Mouse (Mus musculus) stomach, embryonic 14.5 days (tissue): Measurements from ENCODE around the gene Cyb561a3. TPM values are rescaled to one million over a fixed set of nuclear protein-coding genes. Genes with fewer than 3 reads are reported as not detected.

ENCODE experiments used
- ATAC-seq: fragments of 200-750 bp; cut with Nextera tagmentation; 2 replicates; pipeline ENCODE4 v1.8.0; 2017; ENCODE audit warnings: low read depth, moderate TSS enrichment; ENCODE audit not compliant: insufficient number of reproducible peaks, insufficient read depth, low FRiP score
- H3K27ac ChIP-seq: fragments of 300-500 bp; sonication (generic); 2 replicates; pipeline ENCODE4 v1.5.1; 2014; ENCODE audit warnings: mild to moderate bottlenecking, low read length, moderate library complexity, mixed read lengths
- H3K27me3 ChIP-seq: fragments of 300-500 bp; sonication (generic); 2 replicates; pipeline ENCODE4 v1.6.1; 2014; ENCODE audit warnings: low read length, control low read depth, mixed read lengths; ENCODE audit not compliant: control insufficient read depth, insufficient read depth
- H3K36me3 ChIP-seq: fragments of 300-500 bp; sonication (generic); 2 replicates; pipeline ENCODE4 v1.6.1; 2014; ENCODE audit warnings: mild to moderate bottlenecking, control low read depth, low read length, moderate library complexity, mixed read lengths; ENCODE audit not compliant: control insufficient read depth, insufficient read depth
- H3K4me1 ChIP-seq: fragments of 300-500 bp; sonication (generic); 2 replicates; pipeline ENCODE4 v1.6.1; 2014; ENCODE audit warnings: low read length, control low read depth, mixed read lengths; ENCODE audit not compliant: control insufficient read depth, insufficient read depth
- H3K4me2 ChIP-seq: fragments of 300-500 bp; sonication (generic); replicated peaks from 2 replicates; pipeline ENCODE4 v1.6.1; 2014; ENCODE audit warnings: low read depth, low read length, control low read depth
- H3K4me3 ChIP-seq: fragments of 300-500 bp; sonication (generic); 2 replicates; pipeline ENCODE4 v1.5.1; 2014; ENCODE audit warnings: low read depth, low read length, control low read depth
- H3K9ac ChIP-seq: fragments of 300-500 bp; sonication (generic); replicated peaks from 2 replicates; pipeline ENCODE4 v1.6.1; 2014; ENCODE audit warnings: low read depth, mild to moderate bottlenecking, control low read depth, low read length, moderate library complexity, mixed read lengths
- H3K9me3 ChIP-seq: fragments of 300-500 bp; sonication (generic); 2 replicates; pipeline ENCODE4 v1.6.1; 2016; ENCODE audit warnings: low read depth, low read length, control low read depth; ENCODE audit not compliant: control insufficient read depth
- WGBS: fragments of 180-500 bp; shearing (Covaris S2); extraction: QIAGEN DNeasy Blood & Tissue Kit; methylation state at CpG from one replicate; pipeline ENCODE4 v1.1.7; 2014; 5-methylcytosine and 5-hydroxymethylcytosine counted together
- polyA plus RNA-seq: library from polyadenylated mRNA; unstranded; fragments of >200 nt; fragmentation: Nextera tagmentation; extraction: Ambion mirVana; gene quantifications from 2 replicates; pipeline ENCODE4 v1.2.1, GENCODE M21; 2014

Gene Cyb561a3
- polyA plus RNA-seq, 1 experiment from 2014 or later = 18.9 TPM

DNA sequence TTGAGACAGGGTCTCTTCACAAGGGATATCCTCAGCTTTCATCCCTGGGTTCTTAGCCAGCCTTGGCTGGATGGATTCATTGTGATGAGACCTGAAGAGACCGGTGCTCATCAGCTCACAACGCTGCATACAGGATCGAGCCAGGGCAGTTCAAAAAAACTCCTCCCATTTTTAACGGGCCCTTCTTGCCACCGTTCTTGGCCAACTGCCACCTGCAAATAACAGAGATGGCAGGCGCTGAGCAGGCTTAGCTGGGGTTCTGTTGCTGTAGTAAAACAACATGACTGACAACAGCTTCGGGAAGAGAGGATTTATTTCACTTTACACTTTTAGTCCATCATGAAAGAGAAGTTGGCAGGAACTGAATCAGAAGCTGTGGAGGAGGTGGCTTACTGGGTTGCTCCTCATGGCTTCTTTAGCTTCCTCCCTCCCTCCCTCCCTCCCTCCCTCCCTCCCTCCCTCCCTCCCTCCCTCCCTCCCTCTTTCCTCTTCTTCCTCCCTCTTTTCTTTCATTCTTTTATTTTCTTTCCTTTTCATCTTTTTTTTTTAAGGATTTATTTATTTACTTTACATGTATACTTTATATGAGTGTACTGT is 6.7 kb downstream of the Cyb561a3 start:
- Histone ChIP-seq H3K27me3 (no peaks in the 10 kb centered on the region), H3K4me1 (no peaks in the 10 kb centered on the region), H3K4me2 (no peak overlapping the region), H3K36me3 (no peaks in the 10 kb centered on the region), H3K9ac (no peak overlapping the region), H3K4me3 (no peak overlapping the region), H3K27ac (no peak overlapping the region), H3K9me3 (no peaks in the 10 kb centered on the region)
- WGBS = 77% methylated on average over 7 of the region's 7 CpGs
- ATAC-seq = no peak

DNA sequence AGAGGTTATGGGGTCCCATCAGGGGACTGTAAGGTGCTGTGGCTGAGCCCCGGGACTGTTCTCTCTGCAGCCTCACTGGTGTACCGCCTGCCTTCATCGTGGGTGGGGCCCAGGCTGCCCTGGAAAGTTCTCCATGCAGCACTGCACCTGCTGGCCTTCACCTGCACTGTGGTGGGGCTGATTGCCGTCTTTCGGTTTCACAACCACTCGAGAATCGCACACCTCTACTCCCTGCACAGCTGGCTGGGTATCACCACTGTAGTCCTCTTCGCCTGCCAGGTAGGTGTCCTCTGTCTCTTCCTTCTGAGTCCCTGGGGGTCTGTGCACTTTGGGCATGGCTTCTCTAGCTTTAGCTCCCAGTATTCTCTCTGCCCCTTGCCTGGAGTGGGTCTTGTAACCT is 8.1 kb downstream of the Cyb561a3 start:
- Histone ChIP-seq H3K27ac (no peak overlapping the region), H3K36me3 (no peaks in the 10 kb centered on the region), H3K9ac (no peak overlapping the region), H3K4me2 (no peak overlapping the region), H3K4me3 (no peak overlapping the region), H3K27me3 (no peaks in the 10 kb centered on the region), H3K4me1 (no peaks in the 10 kb centered on the region), H3K9me3 (no peaks in the 10 kb centered on the region)
- no peak for ATAC-seq
- 87% methylated on average over 8 of the region's 8 CpGs for WGBS

DNA sequence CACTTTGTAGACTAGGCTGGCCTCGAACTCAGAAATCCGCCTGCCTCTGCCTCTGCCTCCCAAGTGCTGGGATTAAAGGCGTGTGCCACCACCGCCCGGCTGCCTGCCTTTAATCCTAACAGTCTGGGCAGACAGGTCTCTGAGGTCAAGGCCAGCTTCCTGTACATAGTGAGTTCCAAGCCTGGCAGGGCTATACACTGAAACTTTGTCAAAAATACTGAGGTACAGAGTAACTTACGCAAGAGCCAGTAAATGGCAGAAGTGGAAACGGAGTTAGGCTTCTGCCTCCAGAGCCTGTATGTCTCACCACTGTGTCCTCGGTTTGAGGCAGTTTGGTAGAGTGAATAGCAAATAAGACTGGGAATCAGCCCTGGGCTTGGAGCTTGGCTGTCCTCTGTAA is 10.3 kb downstream of the Cyb561a3 start:
- H3K36me3 ChIP-seq = no peaks in the 10 kb centered on the region

DNA sequence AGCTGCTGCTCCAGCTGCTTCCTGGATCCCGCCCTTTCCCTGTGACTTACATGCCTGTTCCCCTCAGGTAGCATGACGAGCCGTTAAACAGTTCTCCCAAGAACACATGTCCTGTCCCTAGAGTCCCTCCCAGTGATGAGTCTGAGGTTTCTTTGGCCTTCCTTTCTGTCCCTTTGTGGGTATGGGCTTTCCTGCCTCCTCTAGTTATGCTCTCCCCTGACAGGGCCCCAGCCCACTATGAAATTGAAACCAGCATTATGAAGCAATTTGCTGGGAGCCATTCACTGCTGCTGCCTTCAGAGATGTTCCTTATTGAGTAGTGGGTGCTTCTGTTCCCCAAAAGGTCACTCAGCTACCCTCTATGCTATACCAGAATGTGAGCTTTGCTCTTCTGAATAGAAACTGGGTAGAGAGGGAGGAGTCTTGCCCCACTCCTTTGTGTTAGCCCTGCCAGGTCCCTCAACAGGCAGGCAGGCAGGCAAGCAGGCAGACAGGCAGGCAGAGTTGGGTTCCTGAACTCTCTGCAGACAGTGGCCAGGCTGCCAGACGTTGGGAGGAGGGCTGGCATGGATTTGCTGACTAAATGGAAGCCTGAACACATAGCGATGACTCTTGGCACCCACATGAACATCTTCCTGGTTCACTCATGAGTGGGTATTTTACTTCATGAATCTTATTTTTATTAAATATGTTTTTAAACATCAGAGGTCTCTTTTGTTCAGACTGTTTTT is 12.3 kb downstream of the Cyb561a3 start:
- no peak overlapping the region for H3K9ac ChIP-seq
- H3K4me3 ChIP-seq = no peak overlapping the region
- no peaks in the 10 kb centered on the region for H3K4me1 ChIP-seq
- H3K27me3 ChIP-seq = no peaks in the 10 kb centered on the region
- H3K36me3 ChIP-seq = no peaks in the 10 kb centered on the region
- no peaks in the 10 kb centered on the region for H3K9me3 ChIP-seq
- ATAC-seq = no peak
- 72% methylated on average over 5 of the region's 5 CpGs for WGBS
- no peak overlapping the region for H3K27ac ChIP-seq
- H3K4me2 ChIP-seq = no peak overlapping the region

More for the DNA sequence above, 10.3 kb downstream of the Cyb561a3 start:
- Histone ChIP-seq H3K4me1 (no peaks in the 10 kb centered on the region), H3K9ac (no peak overlapping the region), H3K4me3 (no peak overlapping the region), H3K9me3 (no peaks in the 10 kb centered on the region), H3K27ac (no peak overlapping the region), H3K4me2 (no peak overlapping the region), H3K27me3 (no peaks in the 10 kb centered on the region)
- WGBS = 84% methylated on average over 8 of the region's 8 CpGs
- no peak for ATAC-seq

DNA sequence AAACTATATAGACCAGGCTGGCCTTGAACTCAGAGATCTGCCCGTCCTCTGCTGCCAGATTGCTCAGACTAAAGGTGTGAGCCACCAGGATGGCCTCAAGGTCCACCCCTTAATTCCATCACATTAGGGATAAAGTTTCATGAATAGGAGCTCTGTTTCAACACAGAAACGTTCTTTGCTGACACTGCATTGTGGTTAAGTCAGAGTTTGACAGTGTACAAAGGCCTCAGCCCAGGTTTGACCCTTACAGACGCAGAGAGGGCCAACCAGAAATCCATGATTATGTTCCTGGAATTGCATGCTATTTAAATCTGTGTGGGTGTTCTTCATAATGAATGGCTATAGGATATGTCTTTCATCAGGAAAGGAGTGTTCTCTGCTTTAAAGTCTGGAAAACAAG is 13.3 kb downstream of the Cyb561a3 start:
- Histone ChIP-seq H3K4me2 (no peak overlapping the region), H3K36me3 (peaks cover 3% of the 10 kb centered on the region; the same call in 1 of the 2 replicates), H3K9ac (no peak overlapping the region), H3K27me3 (no peaks in the 10 kb centered on the region), H3K9me3 (no peaks in the 10 kb centered on the region), H3K4me3 (no peak overlapping the region), H3K4me1 (no peaks in the 10 kb centered on the region), H3K27ac (no peak overlapping the region)
- 63% methylated on average over 3 of the region's 3 CpGs for WGBS
- ATAC-seq = no peak

DNA sequence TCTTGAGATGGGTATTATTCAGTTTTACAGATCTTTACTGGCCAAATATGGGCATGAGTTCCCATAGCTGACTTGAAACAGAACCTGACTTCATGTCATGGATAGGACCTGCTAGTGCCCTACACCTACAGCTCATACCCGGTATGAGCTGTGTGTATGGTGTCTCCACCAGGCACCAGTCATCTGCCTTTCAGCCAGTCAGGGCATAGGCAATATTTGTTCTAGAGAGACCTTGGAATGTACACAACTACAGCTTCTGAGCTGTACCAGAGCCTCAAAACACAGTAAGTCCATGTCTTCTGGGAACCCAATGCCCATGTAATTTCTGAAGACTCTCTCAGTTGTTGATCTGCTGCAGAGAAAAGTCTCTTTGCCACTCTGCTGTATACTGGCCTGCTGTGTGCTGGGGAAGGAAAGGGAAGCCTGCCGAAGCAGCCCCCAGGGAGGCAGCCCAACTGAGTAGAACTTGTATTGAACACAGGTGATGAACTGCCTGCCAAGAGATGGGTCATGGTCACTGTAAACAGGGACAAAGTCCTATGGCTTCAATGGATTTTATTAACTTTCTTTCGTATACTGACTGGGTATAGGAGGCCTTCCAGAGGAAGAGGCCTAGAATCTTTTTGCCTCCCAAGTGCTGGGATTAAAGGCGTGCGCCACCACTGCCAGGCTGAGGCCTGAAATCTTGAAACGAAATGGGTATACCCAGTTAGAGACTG is 14.8 kb downstream of the Cyb561a3 start:
- Histone ChIP-seq H3K4me2 (no peak overlapping the region), H3K9me3 (no peaks in the 10 kb centered on the region), H3K4me3 (no peak overlapping the region), H3K36me3 (peaks cover 4% of the 10 kb centered on the region; the same call in 1 of the 2 replicates), H3K9ac (no peak overlapping the region), H3K27ac (no peak overlapping the region), H3K4me1 (no peaks in the 10 kb centered on the region), H3K27me3 (no peaks in the 10 kb centered on the region)
- 89% methylated on average over 6 of the region's 6 CpGs for WGBS
- no peak for ATAC-seq

DNA sequence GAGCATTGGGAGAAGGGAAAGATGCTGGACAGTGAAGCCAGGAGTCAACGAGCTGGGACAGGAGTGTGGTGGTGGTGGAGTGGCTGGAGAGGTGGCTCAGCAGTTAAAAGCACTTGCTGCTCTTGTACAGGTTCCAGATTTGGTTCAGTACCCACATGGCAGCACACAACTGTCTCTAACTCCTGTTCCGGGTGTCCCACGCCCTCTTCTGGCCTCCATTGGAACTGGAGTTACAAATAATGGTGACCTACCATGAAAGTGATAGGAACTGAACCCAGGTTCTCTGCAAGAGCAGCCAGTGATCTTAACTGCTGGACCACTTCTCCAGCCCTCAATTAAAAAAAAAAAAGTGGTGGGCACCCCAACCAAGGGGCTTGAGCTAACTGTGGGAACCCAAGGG is 21.2 kb downstream of the Cyb561a3 start:
- H3K4me1 ChIP-seq = peaks cover 6% of the 10 kb centered on the region; the same call in 1 of the 2 replicates
- no peaks in the 10 kb centered on the region for H3K27me3 ChIP-seq
- ATAC-seq = no peak
- no peak overlapping the region for H3K9ac ChIP-seq
- H3K36me3 ChIP-seq = peaks cover 4% of the 10 kb centered on the region; the same call in 1 of the 2 replicates
- H3K9me3 ChIP-seq = no peaks in the 10 kb centered on the region
- 40% methylated on average over 3 of the region's 3 CpGs for WGBS
- H3K27ac ChIP-seq = no peak overlapping the region
- H3K4me3 ChIP-seq = no peak overlapping the region
- no peak overlapping the region for H3K4me2 ChIP-seq

DNA sequence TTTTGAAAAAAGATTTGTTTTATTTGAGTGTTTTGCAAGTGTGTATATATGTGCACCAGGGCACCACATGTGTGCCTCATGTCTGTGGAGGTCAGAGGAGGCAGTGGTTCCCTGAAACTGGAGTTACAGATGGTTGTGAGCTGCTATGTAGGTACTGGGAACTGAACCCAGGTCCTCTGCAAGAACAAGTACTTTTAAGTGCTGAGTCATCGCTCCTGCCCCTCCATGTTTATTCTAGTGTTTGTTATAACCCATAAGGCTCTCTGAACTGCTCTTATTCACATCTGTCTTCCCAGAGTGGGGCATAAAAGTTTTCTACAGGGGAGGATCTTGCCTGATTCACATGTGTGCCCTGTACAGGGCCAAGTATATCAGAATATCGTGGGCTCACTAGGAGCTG is 22.7 kb downstream of the Cyb561a3 start:
- 90% methylated on average over 2 of the region's 2 CpGs for WGBS
- no peak overlapping the region for H3K27ac ChIP-seq

More for the DNA sequence above, 22.7 kb downstream of the Cyb561a3 start:
- peaks cover 4% of the 10 kb centered on the region; the same call in 1 of the 2 replicates for H3K36me3 ChIP-seq
- peaks cover 18% of the 10 kb centered on the region; the same call in 1 of the 2 replicates for H3K4me1 ChIP-seq
- H3K27me3 ChIP-seq = no peaks in the 10 kb centered on the region
- no peak overlapping the region for H3K9ac ChIP-seq
- ATAC-seq = no peak
- H3K9me3 ChIP-seq = no peaks in the 10 kb centered on the region
- H3K4me2 ChIP-seq = no peak overlapping the region
- H3K4me3 ChIP-seq = no peak overlapping the region
